Mouse (Mus musculus): ENCODE data around the gene Hoxa3.
A peak's percentile ranks its signal among the peaks of the same experiment; 100 is the strongest.

Gene Hoxa3

DNA sequence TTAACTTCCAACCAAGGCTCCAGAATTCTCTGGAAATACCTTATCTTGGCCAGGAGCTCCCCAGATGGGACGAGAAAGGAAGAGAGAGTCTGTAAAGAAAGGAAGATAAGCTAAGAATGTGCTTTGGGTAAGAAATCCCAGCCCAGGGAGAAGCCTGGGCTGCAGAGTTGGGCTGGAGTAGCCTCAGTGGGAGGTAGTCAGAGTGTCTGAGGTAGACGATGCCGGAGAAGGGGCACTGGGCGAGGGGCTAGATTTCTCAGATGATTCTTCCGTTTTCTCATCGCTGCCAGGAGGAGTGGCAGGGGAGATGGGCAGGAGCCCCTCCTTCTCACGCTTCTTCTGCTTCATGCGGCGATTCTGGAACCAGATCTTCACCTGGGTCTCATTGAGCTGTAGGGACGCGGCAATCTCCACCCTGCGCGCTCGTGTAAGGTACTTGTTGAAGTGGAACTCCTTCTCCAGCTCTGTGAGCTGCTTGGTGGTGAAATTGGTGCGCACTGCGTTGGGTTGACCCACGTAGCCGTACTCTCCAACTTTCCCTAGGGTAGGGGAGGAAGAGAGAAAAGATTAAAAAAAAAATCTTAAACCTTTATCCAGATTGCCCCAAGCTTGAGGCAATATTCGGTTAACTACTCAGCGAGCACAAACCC lies 56.5 kb downstream of the Hoxa3 start:
- DNase-seq (ENCODE audit: low read depth, low spot score) = no peak

DNA sequence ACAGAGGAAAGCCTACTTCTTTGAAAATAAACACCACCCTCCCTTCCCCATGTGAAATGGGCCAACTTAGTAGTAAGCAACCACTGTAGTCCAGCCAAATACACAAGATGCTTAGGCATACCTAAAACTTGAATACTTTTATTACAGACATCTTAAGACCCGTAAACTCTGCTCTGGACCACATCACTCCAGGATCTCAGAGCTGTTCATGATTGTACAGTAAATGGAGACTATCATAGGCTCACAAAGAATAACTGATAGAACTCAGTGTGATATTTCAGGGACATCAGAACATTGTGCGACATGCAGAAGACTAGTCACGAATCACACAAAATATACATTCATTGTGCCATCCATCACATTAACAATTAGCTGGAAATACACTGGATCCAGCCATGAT lies 57.7 kb downstream of the Hoxa3 start:
- DNase-seq (ENCODE audit: low read depth, low spot score) = no peak

DNA sequence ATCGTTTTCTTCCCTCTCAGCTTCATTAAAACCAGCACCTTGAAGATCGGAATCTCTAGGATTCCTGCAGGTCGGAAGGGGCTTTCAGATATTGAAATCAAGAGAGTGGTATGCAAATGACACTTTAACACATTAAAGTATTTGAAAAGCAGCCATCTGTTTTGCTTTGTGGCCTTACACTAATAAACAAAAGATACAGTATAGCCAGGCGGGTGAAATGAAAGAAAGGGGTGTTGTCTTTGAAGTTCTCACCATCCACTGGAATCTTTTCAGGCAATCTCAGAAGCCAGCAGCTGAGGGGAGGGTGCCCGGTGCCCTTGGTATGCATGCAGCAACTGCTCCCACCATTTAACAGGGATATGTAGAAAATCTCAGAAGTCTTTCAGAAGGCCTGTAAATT lies 59.1 kb downstream of the Hoxa3 start:
- no peak for DNase-seq (ENCODE audit: low read depth, low spot score)

DNA sequence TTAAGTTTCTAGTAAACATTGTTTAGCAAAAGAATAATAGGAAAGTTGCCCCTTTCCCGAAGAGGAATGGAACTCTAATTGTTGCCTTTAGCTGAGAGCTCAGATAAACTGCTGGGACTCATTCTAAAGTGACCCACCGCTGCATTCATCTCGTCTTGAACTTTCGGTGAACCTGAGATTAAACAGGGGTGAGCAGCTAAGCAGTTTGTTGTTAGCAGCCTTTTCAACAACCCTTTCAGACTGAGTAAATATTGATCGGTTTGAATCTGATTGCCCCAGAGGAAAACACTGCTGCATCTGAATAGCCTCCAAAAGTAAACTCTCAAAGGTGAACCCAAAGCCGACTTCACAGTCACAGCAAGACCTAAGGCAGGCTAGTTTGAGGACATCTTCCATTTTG lies 59.9 kb downstream of the Hoxa3 start:
- peak; percentile 66 for DNase-seq (ENCODE audit: low read depth, low spot score)

DNA sequence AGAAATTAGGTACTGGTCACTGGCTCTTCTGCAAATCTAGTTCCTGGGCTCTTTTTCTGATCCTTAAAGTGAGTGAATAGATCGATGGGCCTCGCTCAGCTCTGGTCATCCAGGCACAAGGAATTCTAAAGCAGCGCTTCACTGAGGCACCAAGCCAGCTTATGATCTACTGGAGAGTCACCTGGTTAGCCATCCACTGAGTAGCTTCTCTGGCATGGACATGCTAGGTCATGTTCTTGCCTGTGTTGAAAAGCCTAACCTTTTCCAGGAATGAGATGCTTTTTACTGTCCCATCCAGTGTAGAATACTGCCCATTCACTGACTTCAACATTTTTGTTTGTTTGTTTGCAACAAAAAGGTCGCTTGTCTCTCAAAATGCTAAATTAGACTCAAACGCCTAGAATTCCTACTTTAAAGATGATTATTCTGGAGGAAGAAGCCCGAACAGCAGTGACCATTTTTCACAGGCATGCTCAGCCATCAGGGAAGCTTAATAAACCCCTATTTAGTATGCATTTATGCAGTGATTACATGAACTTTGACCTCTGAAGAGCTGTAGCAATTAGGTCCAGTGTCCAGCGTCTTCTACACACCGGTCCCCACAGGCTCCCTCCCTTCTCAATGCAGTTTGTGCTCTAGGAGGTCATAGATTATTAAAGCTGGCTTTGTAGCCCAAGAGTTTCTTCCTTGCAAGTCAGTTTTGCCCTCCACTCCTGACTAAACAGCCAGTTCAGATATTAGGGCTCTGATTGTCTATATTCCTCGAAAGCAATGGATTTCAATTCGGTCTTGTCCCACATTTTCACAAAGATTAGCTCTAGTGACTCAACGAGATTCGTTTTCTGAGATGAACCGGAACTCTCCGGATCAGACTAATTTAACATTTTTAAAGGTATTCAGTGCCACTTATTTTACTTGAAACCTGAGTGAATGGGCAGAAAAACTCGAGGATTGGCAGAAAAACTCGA lies 60.6 kb downstream of the Hoxa3 start:
- DNase-seq (ENCODE audit: low read depth, low spot score) = no peak

DNA sequence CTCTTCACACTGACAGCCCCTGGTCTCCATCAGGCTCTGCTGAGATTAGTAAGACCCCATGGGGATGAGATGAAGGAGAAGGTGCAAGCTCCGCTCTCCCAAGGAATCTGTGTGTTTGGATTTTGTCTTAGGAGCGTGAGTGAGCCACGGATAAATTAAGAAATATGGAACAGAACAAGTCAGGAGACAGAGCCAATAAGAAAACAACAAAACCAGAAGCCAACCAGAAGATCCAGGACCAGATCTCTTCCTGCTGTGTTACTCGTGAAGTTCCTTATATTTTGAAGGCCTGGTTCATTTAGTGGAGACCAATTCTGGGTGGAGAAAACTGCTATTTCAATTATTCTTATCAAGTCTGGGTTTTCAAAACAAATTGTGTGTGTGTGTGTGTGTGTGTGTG lies 61.6 kb downstream of the Hoxa3 start:
- no peak for DNase-seq (ENCODE audit: low read depth, low spot score)

DNA sequence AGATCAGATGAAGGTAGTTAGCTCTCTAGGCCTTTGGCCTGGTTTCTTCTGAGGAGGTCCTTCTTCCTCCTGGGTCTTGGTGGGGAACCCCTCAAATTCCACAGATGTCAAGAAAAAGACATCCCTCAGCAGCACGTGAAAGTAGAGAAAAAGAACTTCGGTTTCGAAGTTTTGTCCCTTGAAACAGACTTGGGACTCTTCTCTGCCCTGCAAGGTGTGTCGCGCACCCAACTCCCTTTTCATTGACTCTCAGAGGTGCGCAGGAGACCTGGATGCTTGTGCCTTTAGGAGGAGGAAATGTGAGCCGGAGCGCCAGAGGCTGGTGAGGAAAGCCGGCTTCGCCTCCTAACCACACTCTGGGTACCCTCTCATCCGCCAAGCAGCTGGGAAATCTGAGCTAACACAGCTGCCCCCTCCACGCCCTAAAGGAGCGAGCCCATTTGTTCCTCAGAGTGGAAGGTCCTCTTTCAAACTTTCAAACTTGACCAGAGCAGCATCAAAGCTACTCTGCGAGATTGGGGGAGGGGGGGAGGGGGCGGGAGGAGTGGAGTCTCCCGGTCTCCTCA lies 62.7 kb downstream of the Hoxa3 start:
- DNase-seq (ENCODE audit: low read depth, low spot score) = peak; percentile 50

DNA sequence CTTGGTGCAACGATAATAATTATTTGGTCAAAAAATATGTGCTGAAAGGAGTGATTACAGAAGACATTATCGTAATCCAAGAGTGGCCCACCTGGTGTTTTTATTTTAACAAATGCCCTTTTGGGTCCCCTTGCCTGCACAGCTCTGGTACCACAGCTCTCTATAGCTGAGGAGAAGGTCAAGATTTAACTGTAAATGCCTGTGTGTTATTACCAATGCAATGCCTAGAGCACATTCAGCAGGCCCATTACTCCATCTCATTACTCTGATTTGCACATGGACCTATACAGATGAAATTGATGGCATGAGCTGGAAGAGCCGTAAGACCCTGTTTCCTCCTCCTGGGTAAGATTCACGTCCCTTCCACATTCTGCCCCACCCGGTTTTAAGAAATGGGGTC lies 74.0 kb downstream of the Hoxa3 start:
- no peak for DNase-seq (ENCODE audit: low read depth, low spot score)

DNA sequence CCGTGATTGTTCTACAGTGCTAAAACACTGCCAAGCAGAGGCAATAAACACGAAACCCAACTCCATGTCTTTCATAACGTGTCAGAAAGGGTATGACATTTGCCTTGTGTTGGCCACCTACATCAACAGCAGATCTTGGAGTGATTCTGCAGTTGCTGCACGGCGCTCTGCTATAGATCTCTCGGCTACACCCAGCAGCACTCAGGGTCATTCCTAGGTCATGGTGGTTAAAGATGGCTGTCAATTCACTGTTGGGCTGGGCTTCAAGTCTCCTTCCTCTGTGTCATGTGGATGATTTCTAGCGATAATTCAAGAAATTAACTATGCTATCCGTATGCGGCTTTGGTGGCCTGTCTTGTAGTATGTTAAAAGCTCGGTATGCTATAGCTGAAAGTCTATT lies 74.6 kb downstream of the Hoxa3 start:
- peak; percentile 80 for DNase-seq (ENCODE audit: low read depth, low spot score)

DNA sequence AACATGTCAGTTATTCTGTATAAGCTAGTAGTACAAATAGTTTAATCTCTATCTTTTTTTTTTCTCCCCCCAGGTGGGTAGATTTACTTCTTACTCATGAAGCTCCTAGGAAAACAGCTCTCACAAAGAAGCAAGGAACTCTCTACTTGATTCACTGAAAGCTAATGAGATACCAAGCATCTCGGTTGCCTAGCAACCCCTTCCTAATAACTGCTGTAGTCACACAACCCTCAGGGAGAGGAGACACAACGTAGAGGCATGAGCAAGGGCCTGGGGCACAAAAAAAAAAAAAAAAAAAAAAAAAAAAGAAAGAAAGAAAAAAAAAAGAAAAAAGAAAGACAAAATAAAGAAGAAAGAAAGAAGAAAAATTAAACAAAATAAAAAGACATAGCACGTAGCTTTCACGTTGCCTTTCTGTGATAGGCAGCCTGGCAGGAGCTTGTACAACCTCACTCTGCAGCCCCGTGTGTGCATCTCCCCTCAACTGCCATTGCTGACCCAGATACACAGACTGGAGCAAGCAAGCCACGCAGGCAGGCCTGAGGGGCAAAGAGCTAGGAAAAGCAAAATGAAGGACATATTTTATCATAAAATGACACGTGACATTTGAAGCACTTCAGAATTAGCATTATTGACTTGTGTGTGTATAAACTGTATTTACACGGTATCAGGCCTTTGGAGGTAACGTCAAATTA lies 75.1 kb downstream of the Hoxa3 start:
- DNase-seq (ENCODE audit: low read depth, low spot score) = no peak

DNA sequence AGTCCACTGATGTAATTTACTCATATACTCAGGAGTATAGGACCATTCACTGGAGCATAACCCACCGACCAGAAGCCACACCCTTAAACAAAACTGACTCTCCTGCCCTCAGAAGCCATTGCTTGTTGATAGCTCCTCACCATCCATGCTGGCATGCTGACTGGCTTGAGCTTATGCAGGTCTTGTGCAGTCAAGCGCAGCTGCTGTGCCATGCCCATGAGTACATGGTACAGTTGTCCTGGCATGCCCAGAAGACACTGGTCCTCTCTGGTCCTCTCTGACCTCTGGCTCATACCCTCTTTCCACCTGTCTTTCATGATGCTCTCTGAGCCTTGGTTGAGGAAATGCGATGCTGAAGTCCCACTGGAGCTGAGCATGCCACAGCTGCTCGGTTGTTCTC lies 89.5 kb downstream of the Hoxa3 start:
- no peak for DNase-seq (ENCODE audit: low read depth, low spot score)

DNA sequence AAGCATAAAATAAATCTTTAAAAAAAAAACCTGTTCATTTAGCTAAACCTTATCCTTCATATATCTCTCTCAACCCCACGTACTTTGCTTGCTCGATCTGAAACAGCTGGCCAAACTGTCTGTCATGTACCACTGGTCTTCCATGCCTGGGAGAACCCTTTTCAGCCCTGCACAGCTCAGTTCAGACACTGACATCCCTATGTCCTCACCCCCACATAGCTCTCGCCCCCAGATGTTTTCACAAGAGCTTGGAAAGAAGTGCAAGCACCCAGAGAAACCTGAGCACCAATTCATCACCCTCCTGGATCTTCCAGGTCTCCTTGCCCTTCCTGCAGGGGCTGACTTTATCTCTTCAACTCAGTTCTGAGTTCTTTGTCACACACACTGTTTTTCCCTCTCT lies 92.0 kb downstream of the Hoxa3 start:
- no peak for DNase-seq (ENCODE audit: low read depth, low spot score)
